ENCODE assay signal across 14 mouse cellular contexts in genomic region chr17:35190096-35190495, GRCm38 (mm10). TPM values are rescaled to one million over a fixed set of nuclear protein-coding genes. Genes with fewer than 3 reads are reported as not detected.
DNase-seq lines count a peak whose midpoint lies in the region; ATAC-seq and TF ChIP-seq lines count a peak whose summit lies in the region.
"Had no signal": no experiment of that assay in that cellular context is flagged by ENCODE, and none has a peak within 500 bp of the region (broad histone marks: within the 10 kb centered on the region; RNA-seq: fewer than 3 reads in every experiment).

No protein-coding gene starts in this region.

- no peaks in the 10 kb centered on the region for H3K9me3 ChIP-seq in heart, postnatal 0 days (replicated peaks; ENCODE audit: control insufficient read depth, low read length)
- no peaks in the 10 kb centered on the region for H3K9me3 ChIP-seq in MEL (replicated peaks; ENCODE audit: insufficient read depth, low read length)
- no peaks in the 10 kb centered on the region for H3K9me3 ChIP-seq in liver, embryonic 13.5 days (replicated peaks)
- no peaks in the 10 kb centered on the region for H3K9me3 ChIP-seq in limb, embryonic 10.5 days (replicated peaks)
- H3K9me3 ChIP-seq: embryonic facial prominence, embryonic 10.5 days had no signal

- TF ChIP-seq CTCF in heart, postnatal 0 days (IDR thresholded peaks at IDR 0.05; ENCODE audit: low read depth): no peak
- TF ChIP-seq CTCF in MEL (IDR thresholded peaks at IDR 0.05 in 2 of 3, conservative IDR thresholded peaks at IDR 0.05 in 1 of 3; ENCODE audit: control insufficient read depth in 1 of 3, insufficient read depth in 1 of 3, low read depth in 2 of 3, low read length in 3 of 3, poor library complexity in 1 of 3, severe bottlenecking in 1 of 3): no peak

- H3K36me3 ChIP-seq in heart, postnatal 0 days (replicated peaks; ENCODE audit: control insufficient read depth, insufficient read depth, low read length): no peaks in the 10 kb centered on the region
- H3K36me3 ChIP-seq in MEL (ENCODE audit: control insufficient read depth in 1 of 2, insufficient read depth in 2 of 2, low read length in 2 of 2): peaks cover 0 to 39% of the 10 kb centered on the region in 2 experiments; a peak in 2 of 4 replicates
- no peaks in the 10 kb centered on the region for H3K36me3 ChIP-seq in liver, embryonic 13.5 days
- H3K36me3 ChIP-seq in limb, embryonic 10.5 days: no peaks in the 10 kb centered on the region
- H3K36me3 ChIP-seq: embryonic facial prominence, embryonic 10.5 days had no signal

- H3K9ac ChIP-seq in heart, postnatal 0 days (replicated peaks; ENCODE audit: low read depth, low read length): no peak overlapping the region
- peak overlapping the region; percentile 53 for H3K9ac ChIP-seq in MEL (ENCODE audit: control insufficient read depth, low read depth, low read length, poor library complexity, severe bottlenecking)
- H3K9ac ChIP-seq in liver, embryonic 13.5 days: no peak overlapping the region

- ATAC-seq in heart, postnatal 0 days (ENCODE audit: insufficient read depth, low read depth): no peak
- ATAC-seq in liver, embryonic 13.5 days (ENCODE audit: low read depth): no peak
- ATAC-seq: lung, postnatal 0 days had no signal

- TF ChIP-seq RAD21 in MEL (IDR thresholded peaks at IDR 0.05; ENCODE audit: low read depth, low read length): no peak

- no peak for TF ChIP-seq EP300 in heart, postnatal 0 days (IDR thresholded peaks at IDR 0.05; ENCODE audit: low read depth)
- TF ChIP-seq EP300 in MEL (IDR thresholded peaks at IDR 0.05; ENCODE audit: low read depth in 1 of 2, low read length in 2 of 2): peak; percentile 60 to 66

- no peak; a peak in 1 of 4 replicates for TF ChIP-seq POLR2A in MEL (IDR thresholded peaks at IDR 0.05; ENCODE audit: control insufficient read depth in 1 of 2, insufficient read depth in 1 of 2, low read depth in 1 of 2, low read length in 2 of 2, poor library complexity in 1 of 2)

- no peak overlapping the region for H3K4me2 ChIP-seq in heart, postnatal 0 days (ENCODE audit: low read depth, low read length)
- H3K4me2 ChIP-seq in liver, embryonic 13.5 days: 0 out of 2 replicates have a peak overlapping the region, but pooled peaks have one; percentile 28

- peak overlapping the region; percentile 12; the same call in 1 of the 2 replicates for H3K27ac ChIP-seq in heart, postnatal 0 days (ENCODE audit: low read depth)
- H3K27ac ChIP-seq in MEL (ENCODE audit: control insufficient read depth, low read depth, low read length): peak overlapping the region; percentile 89
- peak overlapping the region; percentile 76; the same call in 1 of the 2 replicates for H3K27ac ChIP-seq in liver, embryonic 13.5 days
- H3K27ac ChIP-seq in limb, embryonic 10.5 days: no peak overlapping the region
- H3K27ac ChIP-seq: embryonic facial prominence, embryonic 10.5 days; kidney, postnatal 0 days had no signal

- DNase-seq in heart, postnatal 0 days (ENCODE audit: low spot score): no peak
- DNase-seq in heart, adult 18-20 months: no peak
- peak; percentile 72 for DNase-seq in MEL (ENCODE audit: low read depth, low spot score)
- DNase-seq in liver, embryonic 13.5 days: no peak
- DNase-seq in thymus, postnatal 0 days (ENCODE audit: low spot score): peak; percentile 73
- no peak for DNase-seq in frontal cortex, postnatal 10 days (ENCODE audit: low spot score in 2 of 2)
- DNase-seq in kidney, postnatal 25 days: no peak
- DNase-seq in limb, embryonic 10.5 days (ENCODE audit: low spot score): no peak

- 57% methylated on average over 4 of the region's 4 CpGs for WGBS in heart, postnatal 0 days
- 11% methylated on average over 4 of the region's 4 CpGs for WGBS in liver, embryonic 13.5 days (ENCODE audit: insufficient replicate concordance)
- 72% methylated on average over 4 of the region's 4 CpGs for WGBS in limb, embryonic 10.5 days

- peaks cover 5% of the 10 kb centered on the region for H3K4me1 ChIP-seq in heart, postnatal 0 days (ENCODE audit: control insufficient read depth, insufficient read depth)
- peaks cover 20 to 52% of the 10 kb centered on the region in 2 experiments for H3K4me1 ChIP-seq in MEL (ENCODE audit: control insufficient read depth in 1 of 2, insufficient read depth in 2 of 2, low read length in 2 of 2)
- H3K4me1 ChIP-seq in liver, embryonic 13.5 days (replicated peaks): peaks cover 44% of the 10 kb centered on the region
- H3K4me1 ChIP-seq in limb, embryonic 10.5 days: peaks cover 28% of the 10 kb centered on the region

- peaks cover 21% of the 10 kb centered on the region for H3K27me3 ChIP-seq in heart, postnatal 0 days (ENCODE audit: control insufficient read depth, insufficient read depth, low read length)
- H3K27me3 ChIP-seq in MEL (ENCODE audit: control insufficient read depth in 1 of 2, insufficient read depth in 2 of 2, low read length in 2 of 2): no peaks in the 10 kb centered on the region
- peaks cover 14% of the 10 kb centered on the region for H3K27me3 ChIP-seq in liver, embryonic 13.5 days
- peaks cover 20% of the 10 kb centered on the region for H3K27me3 ChIP-seq in limb, embryonic 10.5 days (ENCODE audit: low read depth, poor library complexity, severe bottlenecking)

- no peaks in the 10 kb centered on the region for H3K79me2 ChIP-seq in MEL (ENCODE audit: control insufficient read depth, insufficient read depth, low read length, poor library complexity)

- H3K4me3 ChIP-seq in heart, postnatal 0 days (ENCODE audit: low read depth, low read length): no peak overlapping the region
- H3K4me3 ChIP-seq in MEL (ENCODE audit: control insufficient read depth in 1 of 2, insufficient read depth in 1 of 2, low read depth in 2 of 2, low read length in 2 of 2): peak overlapping the region; percentile 20 to 42; a peak in 3 of 4 replicates
- H3K4me3 ChIP-seq in liver, embryonic 13.5 days (replicated peaks): no peak overlapping the region
- H3K4me3 ChIP-seq in limb, embryonic 10.5 days: no peak overlapping the region
- H3K4me3 ChIP-seq: embryonic facial prominence, embryonic 10.5 days; left cerebral cortex, adult 2 months had no signal

RNA-seq across cellular contexts. Expression of gene Lst1, which starts 1.9 kb away (rescaled TPM):
- total RNA-seq in heart, postnatal 0 days (2014; rRNA removed; ENCODE audit: low replicate concordance): 6.6 and 52.7 TPM in 2 replicates
- 7.0 and 9.7 TPM in 2 replicates for polyA plus RNA-seq in heart, postnatal 0 days (2015; fragmentation: Nextera tagmentation; extraction: Ambion mirVana)
- 1 to 10 TPM; 2.0 to 3.3 TPM for total RNA-seq in heart, adult 18-20 months (2021)
- total RNA-seq in MEL (2012; rRNA removed): 15.2 and 16.9 TPM in 2 replicates
- polyA plus RNA-seq in MEL (2012; ENCODE audit: insufficient read depth in 1 of 2, insufficient read length in 2 of 2, low read depth in 1 of 2, low replicate concordance in 2 of 2, missing spikeins in 1 of 2): 10 to 100 TPM in 1 of 2 experiments, not detected in 1; 29.0 TPM
- 21.6 and 29.0 TPM in 2 replicates for polyA plus RNA-seq in liver, embryonic 13.5 days (2015; fragmentation: Nextera tagmentation; extraction: Ambion mirVana)
- polyA plus RNA-seq in thymus, postnatal 0 days (2015; fragmentation: Nextera tagmentation; extraction: Ambion mirVana): 35.3 and 41.8 TPM in 2 replicates
- 1.6 and 2.0 TPM in 2 replicates for polyA plus RNA-seq in limb, embryonic 10.5 days (2016; fragmentation: Nextera tagmentation; extraction: Ambion mirVana)

RNA-seq across cellular contexts. Expression of gene Ltb, which starts 4.1 kb away (rescaled TPM):
- 0.27 and 1.0 TPM in 2 replicates for total RNA-seq in heart, postnatal 0 days (2014; rRNA removed; ENCODE audit: low replicate concordance)
- 0.33 and 0.48 TPM in 2 replicates for polyA plus RNA-seq in heart, postnatal 0 days (2015; fragmentation: Nextera tagmentation; extraction: Ambion mirVana)
- total RNA-seq in heart, adult 18-20 months (2021): 10 to 100 TPM in 1 of 2 experiments, 1 to 10 TPM in 1; 1.5 to 12.1 TPM
- 0.75 and 1.1 TPM in 2 replicates for total RNA-seq in MEL (2012; rRNA removed)
- 1 to 10 TPM in 1 of 2 experiments, not detected in 1; 1.5 TPM for polyA plus RNA-seq in MEL (2012; ENCODE audit: insufficient read depth in 1 of 2, insufficient read length in 2 of 2, low read depth in 1 of 2, low replicate concordance in 2 of 2, missing spikeins in 1 of 2)
- polyA plus RNA-seq in liver, embryonic 13.5 days (2015; fragmentation: Nextera tagmentation; extraction: Ambion mirVana): 0.53 and 0.80 TPM in 2 replicates
- 144 and 167 TPM in 2 replicates for polyA plus RNA-seq in thymus, postnatal 0 days (2015; fragmentation: Nextera tagmentation; extraction: Ambion mirVana)
- 0.38 and 0.45 TPM in 2 replicates for polyA plus RNA-seq in limb, embryonic 10.5 days (2016; fragmentation: Nextera tagmentation; extraction: Ambion mirVana)

RNA-seq across cellular contexts. Expression of gene Tnf, which starts 11.7 kb away (rescaled TPM):
- total RNA-seq in heart, postnatal 0 days (2014; rRNA removed; ENCODE audit: low replicate concordance): 0.53 TPM in 1 of 2 replicates, not detected in the other
- polyA plus RNA-seq in heart, postnatal 0 days (2015; fragmentation: Nextera tagmentation; extraction: Ambion mirVana): 0.12 and 0.21 TPM in 2 replicates
- total RNA-seq in heart, adult 18-20 months (2021): under 1 TPM; 0.25 to 0.28 TPM
- total RNA-seq in MEL (2012; rRNA removed): 0.95 and 1.2 TPM in 2 replicates
- 1 to 10 TPM in 1 of 2 experiments, not detected in 1; 2.0 TPM for polyA plus RNA-seq in MEL (2012; ENCODE audit: insufficient read depth in 1 of 2, insufficient read length in 2 of 2, low read depth in 1 of 2, low replicate concordance in 2 of 2, missing spikeins in 1 of 2)
- polyA plus RNA-seq in liver, embryonic 13.5 days (2015; fragmentation: Nextera tagmentation; extraction: Ambion mirVana): 0.25 and 0.35 TPM in 2 replicates
- 4.2 and 5.7 TPM in 2 replicates for polyA plus RNA-seq in thymus, postnatal 0 days (2015; fragmentation: Nextera tagmentation; extraction: Ambion mirVana)
- 0.14 TPM in 1 of 2 replicates, not detected in the other for polyA plus RNA-seq in limb, embryonic 10.5 days (2016; fragmentation: Nextera tagmentation; extraction: Ambion mirVana)
- total RNA-seq: left cerebral cortex, adult 2 months had no signal
- polyA plus RNA-seq: embryonic facial prominence, embryonic 10.5 days; forebrain, embryonic 11.5 days; hindbrain, embryonic 11.5 days had no signal

RNA-seq across cellular contexts. Expression of gene Aif1, which starts 14.2 kb away (rescaled TPM):
- total RNA-seq in heart, postnatal 0 days (2014; rRNA removed; ENCODE audit: low replicate concordance): 1.8 TPM in 1 of 2 replicates, not detected in the other
- polyA plus RNA-seq in heart, postnatal 0 days (2015; fragmentation: Nextera tagmentation; extraction: Ambion mirVana): 6.5 and 7.5 TPM in 2 replicates
- total RNA-seq in heart, adult 18-20 months (2021): 1 to 10 TPM; 3.7 to 4.8 TPM
- 0.29 and 0.42 TPM in 2 replicates for total RNA-seq in MEL (2012; rRNA removed)
- under 1 TPM in 1 of 2 experiments, not detected in 1; 0.45 TPM for polyA plus RNA-seq in MEL (2012; ENCODE audit: insufficient read depth in 1 of 2, insufficient read length in 2 of 2, low read depth in 1 of 2, low replicate concordance in 2 of 2, missing spikeins in 1 of 2)
- 17.4 and 18.5 TPM in 2 replicates for polyA plus RNA-seq in liver, embryonic 13.5 days (2015; fragmentation: Nextera tagmentation; extraction: Ambion mirVana)
- polyA plus RNA-seq in thymus, postnatal 0 days (2015; fragmentation: Nextera tagmentation; extraction: Ambion mirVana): 45.2 and 47.2 TPM in 2 replicates
- polyA plus RNA-seq in limb, embryonic 10.5 days (2016; fragmentation: Nextera tagmentation; extraction: Ambion mirVana): 1.5 and 1.8 TPM in 2 replicates

RNA-seq across cellular contexts. Expression of gene Lta, which starts 15.1 kb away (rescaled TPM):
- not detected in 2 replicates for total RNA-seq in heart, postnatal 0 days (2014; rRNA removed; ENCODE audit: low replicate concordance)
- not detected in 2 replicates for polyA plus RNA-seq in heart, postnatal 0 days (2015; fragmentation: Nextera tagmentation; extraction: Ambion mirVana)
- 1 to 10 TPM in 1 of 2 experiments, not detected in 1; 1.0 TPM for total RNA-seq in heart, adult 18-20 months (2021)
- not detected in 2 replicates for total RNA-seq in MEL (2012; rRNA removed)
- polyA plus RNA-seq in MEL (2012; ENCODE audit: insufficient read depth in 1 of 2, insufficient read length in 2 of 2, low read depth in 1 of 2, low replicate concordance in 2 of 2, missing spikeins in 1 of 2): under 1 TPM in 1 of 2 experiments, not detected in 1; 0.24 TPM
- 0.07 and 0.10 TPM in 2 replicates for polyA plus RNA-seq in liver, embryonic 13.5 days (2015; fragmentation: Nextera tagmentation; extraction: Ambion mirVana)
- 4.4 and 4.7 TPM in 2 replicates for polyA plus RNA-seq in thymus, postnatal 0 days (2015; fragmentation: Nextera tagmentation; extraction: Ambion mirVana)
- polyA plus RNA-seq in limb, embryonic 10.5 days (2016; fragmentation: Nextera tagmentation; extraction: Ambion mirVana): not detected in 2 replicates
- polyA plus RNA-seq: embryonic facial prominence, embryonic 10.5 days; forebrain, embryonic 11.5 days; hindbrain, embryonic 11.5 days; kidney, postnatal 0 days had no signal

Comparison
In these comparisons a context has a peak if more than half of its experiments do, and no peak if none do; other contexts are left out.
1. DNase-seq: peak in MEL (single experiment) and thymus, postnatal 0 days (single experiment); none in heart, postnatal 0 days (single experiment), heart, adult 18-20 months (0 of 2), liver, embryonic 13.5 days (single experiment), frontal cortex, postnatal 10 days (0 of 2), kidney, postnatal 25 days (0 of 2) and limb, embryonic 10.5 days (single experiment).
2. H3K4me3 ChIP-seq: peak in MEL (2 of 2); none in heart, postnatal 0 days (single experiment), liver, embryonic 13.5 days (single experiment) and limb, embryonic 10.5 days (single experiment).
3. RNA of gene Ltb, which starts 4.1 kb away (polyA plus RNA-seq): 144 to 167 TPM in thymus, postnatal 0 days; 1.5 TPM in MEL, 0.53 to 0.80 TPM in liver, embryonic 13.5 days, 0.38 to 0.45 TPM in limb, embryonic 10.5 days and 0.33 to 0.48 TPM in heart, postnatal 0 days; every median in the first group is over 10 times any median in the second.